Mouse (Mus musculus) neural tube, embryonic 11.5 days (tissue): ENCODE measurements at regions not wholly inside any gene's neighbourhood (a gene's known extent, or its start where the extent isn't known, plus 50 kb on each side); places are given as distances from the start of the nearest gene placed in this dataset.
"Not testable (repeated sequence)": the region's sequence is repeated elsewhere in the genome, so short reads cannot be mapped to it uniquely, and the experiment has no call there.

Experiments
- ATAC-seq: fragments of 200-750 bp; cut with Nextera tagmentation; 2 replicates; pipeline ENCODE4 v1.8.0; 2017; ENCODE audit warnings: moderate number of reproducible peaks, mild to moderate bottlenecking, moderate TSS enrichment, moderate library complexity; ENCODE audit not compliant: insufficient read depth, low FRiP score, low TSS enrichment
- DNase-seq: peaks from one replicate; pipeline ENCODE4 v3.0.0-alpha.2; 2015; ENCODE audit warnings: low spot score
- H3K27ac ChIP-seq: fragments of 300-500 bp; sonication (generic); 2 replicates; pipeline ENCODE4 v1.5.1; 2014; ENCODE audit warnings: low read depth, mild to moderate bottlenecking, low read length
- H3K27me3 ChIP-seq: fragments of 300-500 bp; sonication (generic); 2 replicates; pipeline ENCODE4 v1.6.1; 2014; ENCODE audit warnings: mild to moderate bottlenecking, low read length, mixed read lengths; ENCODE audit not compliant: control insufficient read depth, insufficient read depth
- H3K36me3 ChIP-seq: fragments of 300-500 bp; sonication (generic); 2 replicates; pipeline ENCODE4 v1.6.1; 2014; ENCODE audit warnings: mild to moderate bottlenecking, low read length, moderate library complexity, mixed read lengths; ENCODE audit not compliant: control insufficient read depth, insufficient read depth
- H3K4me1 ChIP-seq: fragments of 300-500 bp; sonication (generic); 2 replicates; pipeline ENCODE4 v1.6.1; 2014; ENCODE audit warnings: low read length, mixed read lengths; ENCODE audit not compliant: control insufficient read depth, insufficient read depth
- H3K4me2 ChIP-seq: fragments of 300-500 bp; sonication (generic); 2 replicates; pipeline ENCODE4 v1.6.1; 2014; ENCODE audit warnings: low read depth, mild to moderate bottlenecking, moderate library complexity
- H3K4me3 ChIP-seq: fragments of 300-500 bp; sonication (generic); 2 replicates; pipeline ENCODE4 v1.5.1; 2014; ENCODE audit warnings: low read depth, low read length
- H3K9ac ChIP-seq: fragments of 300-500 bp; sonication (generic); 2 replicates; pipeline ENCODE4 v1.6.1; 2014; ENCODE audit warnings: mild to moderate bottlenecking, low read length
- H3K9me3 ChIP-seq: fragments of 300-500 bp; sonication (generic); 2 replicates; pipeline ENCODE4 v1.6.1; 2016; ENCODE audit warnings: low read length; ENCODE audit not compliant: control insufficient read depth
- WGBS: fragments of 180-500 bp; shearing (Covaris S2); extraction: QIAGEN DNeasy Blood & Tissue Kit; methylation state at CpG from one replicate; pipeline ENCODE4 v1.1.7; 2014; 5-methylcytosine and 5-hydroxymethylcytosine counted together

DNA sequence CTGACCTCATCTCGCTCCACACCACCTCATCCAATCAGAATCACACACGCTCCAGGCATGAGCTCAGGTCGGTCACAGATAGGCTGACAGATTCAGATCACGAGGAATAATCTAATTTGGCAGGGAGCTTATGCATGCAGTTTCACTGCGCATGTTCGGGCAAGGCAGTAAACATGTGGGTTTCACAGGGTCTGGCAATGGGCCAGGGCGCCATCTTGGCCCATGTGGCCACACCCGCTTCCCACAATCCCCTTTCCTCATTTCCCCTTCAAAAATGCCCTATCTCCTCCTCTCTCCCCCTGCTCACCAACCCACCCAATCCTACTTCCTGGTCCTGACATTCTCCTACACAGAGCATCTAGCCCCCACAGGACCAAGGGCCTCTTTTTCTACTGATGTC lies 127.2 kb upstream of the Tdrd3 start:
- H3K4me1 ChIP-seq, ATAC-seq, H3K27ac ChIP-seq, H3K9me3 ChIP-seq, H3K27me3 ChIP-seq, H3K36me3 ChIP-seq, H3K9ac ChIP-seq, H3K4me3 ChIP-seq, DNase-seq, H3K4me2 ChIP-seq: not testable (repeated sequence)
- WGBS = 94% methylated on average over 8 of the region's 8 CpGs

DNA sequence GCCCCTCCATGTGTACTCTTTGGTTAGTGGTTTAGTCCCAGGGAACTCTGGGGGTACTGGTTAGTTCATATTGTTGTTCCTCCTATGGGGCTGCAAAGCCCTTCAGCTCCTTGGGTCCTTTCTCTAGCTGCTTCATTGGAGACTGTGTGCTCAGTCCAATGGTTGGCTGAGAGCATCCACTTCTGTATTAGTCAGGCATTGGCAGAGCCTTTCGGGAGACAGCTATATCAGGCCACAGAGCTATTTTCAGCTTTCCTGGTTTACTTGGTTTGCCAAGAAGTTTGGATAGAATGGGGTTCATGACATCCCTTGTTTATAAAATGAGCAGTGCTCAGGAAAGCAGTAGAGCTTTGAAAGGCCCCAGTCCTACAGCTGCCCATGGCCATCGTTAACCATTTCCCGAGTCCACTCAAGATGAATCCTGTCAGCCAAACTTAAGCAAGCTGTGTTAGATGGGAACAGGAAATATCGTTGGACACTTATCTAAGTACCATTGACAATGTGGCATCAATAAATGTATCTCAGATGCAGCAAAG lies 126.7 kb upstream of the Tdrd3 start:
- Histone ChIP-seq H3K9me3 (no peaks in the 10 kb centered on the region), H3K4me2 (no peak overlapping the region), H3K4me1 (no peaks in the 10 kb centered on the region), H3K27me3 (no peaks in the 10 kb centered on the region), H3K4me3 (no peak overlapping the region), H3K27ac (no peak overlapping the region), H3K36me3 (no peaks in the 10 kb centered on the region), H3K9ac (no peak overlapping the region)
- WGBS = 95% methylated on average over 4 of the region's 4 CpGs
- DNase-seq (no peak), ATAC-seq (no peak)

DNA sequence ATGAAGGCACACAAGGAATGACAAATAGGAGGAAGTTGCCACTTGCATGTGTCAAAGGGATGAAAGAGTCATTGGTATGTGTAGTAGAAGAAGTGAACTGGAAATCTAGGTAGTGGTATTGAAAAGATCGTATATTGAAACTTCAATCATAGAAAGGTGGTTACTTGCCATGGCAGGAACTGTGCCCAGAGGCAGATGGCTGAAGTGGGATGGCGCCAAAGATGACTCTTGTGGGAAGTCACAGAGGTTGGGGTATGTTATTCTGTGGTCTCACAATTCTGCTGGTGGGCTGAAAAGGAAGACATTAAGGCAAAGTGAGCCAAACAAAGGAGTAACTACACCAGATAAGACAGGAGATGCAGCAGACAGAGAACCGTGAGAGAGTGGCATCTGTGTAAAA lies 121.2 kb upstream of the Tdrd3 start:
- 83% methylated on average over 3 of the region's 3 CpGs for WGBS
- Histone ChIP-seq H3K4me2 (no peak overlapping the region), H3K4me1 (no peaks in the 10 kb centered on the region), H3K9ac (no peak overlapping the region), H3K27ac (no peak overlapping the region), H3K36me3 (no peaks in the 10 kb centered on the region), H3K4me3 (no peak overlapping the region), H3K27me3 (no peaks in the 10 kb centered on the region), H3K9me3 (no peaks in the 10 kb centered on the region)
- no peak for DNase-seq
- no peak for ATAC-seq

DNA sequence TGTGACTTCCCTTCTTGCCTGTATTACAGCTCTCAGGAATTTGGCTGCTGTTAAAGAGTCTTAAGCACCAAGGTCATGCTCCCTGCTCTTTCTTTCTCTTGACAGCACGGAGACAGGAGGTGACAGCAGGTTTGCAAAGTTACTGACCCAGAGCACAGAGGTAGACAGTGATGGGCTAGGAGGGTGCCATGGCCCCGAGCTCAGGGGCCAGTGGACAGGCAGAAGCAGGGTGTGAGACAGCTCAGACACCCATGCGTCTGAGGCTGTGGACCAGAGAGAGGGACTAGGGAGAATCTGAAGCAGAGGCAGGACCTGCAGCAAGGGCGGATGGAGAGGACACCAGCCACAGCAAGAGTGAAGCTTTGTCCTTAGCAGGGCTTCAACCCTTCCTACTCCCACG lies 119.3 kb upstream of the Tdrd3 start:
- no peaks in the 10 kb centered on the region for H3K27me3 ChIP-seq
- H3K4me1 ChIP-seq = no peaks in the 10 kb centered on the region
- no peak for ATAC-seq
- H3K4me3 ChIP-seq = no peak overlapping the region
- H3K4me2 ChIP-seq = no peak overlapping the region
- no peaks in the 10 kb centered on the region for H3K9me3 ChIP-seq
- no peaks in the 10 kb centered on the region for H3K36me3 ChIP-seq
- H3K9ac ChIP-seq = no peak overlapping the region
- DNase-seq = no peak
- 50% methylated on average over 5 of the region's 5 CpGs for WGBS
- H3K27ac ChIP-seq = no peak overlapping the region

DNA sequence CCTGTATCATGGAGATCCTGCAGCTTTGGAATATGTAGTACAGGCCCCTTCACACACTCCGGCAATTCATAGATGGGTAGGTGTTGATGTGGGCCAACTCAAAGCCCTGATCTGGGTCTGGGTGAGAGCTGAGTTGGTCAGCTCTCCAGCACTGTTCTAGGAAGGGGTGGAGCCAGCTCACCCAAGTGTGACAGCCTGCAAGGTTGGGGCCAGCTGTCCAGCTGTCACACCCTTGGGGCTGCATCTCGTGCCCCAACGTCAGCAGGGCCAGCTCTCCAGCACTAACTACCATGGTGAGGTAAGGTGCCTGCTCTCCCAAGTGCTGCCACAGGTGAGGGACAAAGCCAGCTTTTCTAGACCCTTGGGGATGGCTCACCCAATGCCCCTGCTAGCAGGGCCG lies 115.6 kb upstream of the Tdrd3 start:
- H3K4me1 ChIP-seq = no peaks in the 10 kb centered on the region
- H3K9ac ChIP-seq = no peak overlapping the region
- H3K4me3 ChIP-seq = no peak overlapping the region
- DNase-seq (no peak), ATAC-seq (no peak; the same call in 1 of the 2 replicates)
- no peaks in the 10 kb centered on the region for H3K27me3 ChIP-seq
- no peaks in the 10 kb centered on the region for H3K36me3 ChIP-seq
- WGBS = 84% methylated on average over 4 of the region's 4 CpGs
- no peaks in the 10 kb centered on the region for H3K9me3 ChIP-seq
- H3K27ac ChIP-seq = no peak overlapping the region
- no peak overlapping the region for H3K4me2 ChIP-seq

DNA sequence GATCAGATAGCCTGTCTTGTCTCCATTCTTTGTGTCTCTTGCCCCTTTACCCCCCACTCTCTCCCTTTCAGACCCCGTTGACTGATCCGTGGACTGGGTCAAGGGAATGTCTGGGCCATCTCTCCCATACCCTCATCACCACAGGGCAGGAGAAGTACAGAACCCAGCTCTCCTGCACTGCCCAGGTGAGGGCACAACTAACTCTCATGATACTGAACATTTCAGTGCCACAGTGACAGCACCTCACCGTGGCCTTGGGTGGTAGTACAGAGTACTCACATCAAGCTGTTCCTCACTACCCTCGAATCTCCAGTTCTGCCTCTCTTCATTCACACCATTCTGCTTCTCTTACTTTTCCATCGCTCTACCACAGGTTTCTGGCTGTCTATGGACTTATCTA lies 114.9 kb upstream of the Tdrd3 start:
- 79% methylated on average over 5 of the region's 5 CpGs for WGBS

DNA sequence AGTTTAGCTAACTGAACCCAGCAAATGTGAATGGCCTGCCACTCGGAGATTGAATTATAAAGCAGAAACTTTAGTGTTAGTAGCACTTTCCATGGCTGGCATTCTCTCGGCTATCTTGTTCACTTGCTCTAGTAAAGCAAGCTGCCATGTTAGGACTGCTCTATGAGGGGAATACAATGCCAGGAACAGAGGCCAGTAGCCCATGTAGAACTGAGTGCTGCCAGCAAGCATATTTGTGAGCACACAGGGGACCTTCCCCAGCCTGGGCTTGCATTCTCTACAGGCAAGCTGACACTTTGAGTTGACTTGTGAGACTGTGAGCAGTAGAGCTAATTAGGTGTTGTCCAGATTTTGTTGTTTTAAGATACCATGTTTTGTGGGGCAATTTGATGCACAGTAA lies 111.0 kb upstream of the Tdrd3 start:
- no peak overlapping the region for H3K27ac ChIP-seq
- no peaks in the 10 kb centered on the region for H3K4me1 ChIP-seq
- H3K4me2 ChIP-seq = no peak overlapping the region
- 90% methylated on average over 2 of the region's 2 CpGs for WGBS
- H3K36me3 ChIP-seq = no peaks in the 10 kb centered on the region
- H3K9me3 ChIP-seq = no peaks in the 10 kb centered on the region
- H3K4me3 ChIP-seq = no peak overlapping the region
- H3K27me3 ChIP-seq = no peaks in the 10 kb centered on the region
- no peak overlapping the region for H3K9ac ChIP-seq
- ATAC-seq (no peak), DNase-seq (no peak)

More for the DNA sequence above, 114.9 kb upstream of the Tdrd3 start:
- DNase-seq (no peak), ATAC-seq (no peak)
- Histone ChIP-seq H3K36me3 (no peaks in the 10 kb centered on the region), H3K4me1 (no peaks in the 10 kb centered on the region), H3K4me2 (no peak overlapping the region), H3K27me3 (no peaks in the 10 kb centered on the region), H3K9ac (no peak overlapping the region), H3K9me3 (no peaks in the 10 kb centered on the region), H3K27ac (no peak overlapping the region), H3K4me3 (no peak overlapping the region)

DNA sequence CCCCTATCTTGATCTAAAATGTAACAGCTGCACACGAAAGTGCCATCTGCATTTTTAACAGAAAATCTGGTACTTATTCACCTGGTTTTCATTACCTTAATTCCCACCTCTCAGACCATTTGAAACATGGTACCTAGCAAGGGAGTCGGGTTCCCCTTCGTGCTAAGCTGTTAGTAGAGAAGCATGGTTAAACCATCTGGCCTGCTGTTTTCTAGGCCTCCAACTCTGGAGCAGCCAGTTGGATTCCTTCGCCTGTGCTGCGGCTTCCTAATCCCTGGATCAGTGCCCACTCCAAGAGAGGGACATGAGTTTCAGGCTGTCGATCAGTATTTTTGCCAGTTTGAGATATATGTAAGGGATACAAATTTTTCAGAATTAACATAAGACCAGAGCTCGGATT lies 110.4 kb upstream of the Tdrd3 start:
- 76% methylated on average over 7 of the region's 7 CpGs for WGBS
- H3K4me3 ChIP-seq = no peak overlapping the region
- ATAC-seq = no peak
- no peak overlapping the region for H3K4me2 ChIP-seq
- H3K4me1 ChIP-seq = no peaks in the 10 kb centered on the region
- no peaks in the 10 kb centered on the region for H3K36me3 ChIP-seq
- no peak overlapping the region for H3K27ac ChIP-seq
- no peaks in the 10 kb centered on the region for H3K9me3 ChIP-seq
- no peak for DNase-seq
- H3K9ac ChIP-seq = no peak overlapping the region
- no peaks in the 10 kb centered on the region for H3K27me3 ChIP-seq

DNA sequence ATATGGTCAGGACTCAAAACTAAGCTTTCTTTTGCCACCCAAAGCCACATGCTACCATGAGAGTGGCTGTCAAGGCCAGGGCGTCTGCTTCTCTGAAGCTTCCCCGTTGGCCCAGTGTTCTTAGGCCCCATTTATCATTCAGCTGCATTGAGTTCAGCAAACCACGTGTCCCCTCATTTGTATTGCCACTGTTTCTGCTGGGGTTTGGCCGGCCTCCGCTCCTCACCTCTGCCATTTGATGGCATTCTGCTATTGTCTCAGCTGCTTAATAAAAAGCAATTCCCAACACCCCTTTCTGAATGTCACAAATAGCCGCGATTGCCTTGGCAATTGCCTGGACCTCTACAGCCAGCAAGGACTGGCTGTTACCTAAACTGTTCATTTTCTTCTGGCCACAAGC lies 108.4 kb upstream of the Tdrd3 start:
- 13% methylated on average over 7 of the region's 7 CpGs for WGBS
- no peak overlapping the region for H3K27ac ChIP-seq
- peak; percentile 82 for ATAC-seq

More for the DNA sequence above, 108.4 kb upstream of the Tdrd3 start:
- no peaks in the 10 kb centered on the region for H3K27me3 ChIP-seq
- H3K4me1 ChIP-seq = no peaks in the 10 kb centered on the region
- peak; percentile 30 for DNase-seq
- no peak overlapping the region for H3K4me2 ChIP-seq
- H3K9me3 ChIP-seq = no peaks in the 10 kb centered on the region
- H3K36me3 ChIP-seq = no peaks in the 10 kb centered on the region
- H3K4me3 ChIP-seq = no peak overlapping the region
- no peak overlapping the region for H3K9ac ChIP-seq
